Mouse (Mus musculus): ENCODE results near the gene Olfr96. TPM values are rescaled to one million over a fixed set of nuclear protein-coding genes. Genes with fewer than 3 reads are reported as not detected.

Olfr96 gene
- total RNA-seq, 1 experiment, result not detected

- no peak for DNase-seq (ENCODE audit: low read depth, low spot score)
- H3K4me3 ChIP-seq (ENCODE audit: insufficient read depth in 1 of 2, low read depth in 1 of 2, low read length in 2 of 2, poor library complexity in 1 of 2, severe bottlenecking in 1 of 2), result no peak overlapping the region
- TF ChIP-seq ZNF384 (IDR thresholded peaks at IDR 0.05; ENCODE audit: low read depth, low read length) (no peak), ZC3H11A (IDR thresholded peaks at IDR 0.05; ENCODE audit: borderline replicate concordance, low read depth, low read length) (peak; percentile 78), MAFK (IDR thresholded peaks at IDR 0.05; ENCODE audit: insufficient read depth, low read depth, low read length) (no peak), CHD2 (IDR thresholded peaks at IDR 0.05; ENCODE audit: low read depth, low read length) (no peak), HCFC1 (IDR thresholded peaks at IDR 0.05; ENCODE audit: borderline replicate concordance, insufficient read depth, low read length) (no peak)
- no peaks in the 10 kb centered on the region for H3K36me3 ChIP-seq (ENCODE audit: control insufficient read depth, insufficient read depth, low read length, poor library complexity, severe bottlenecking)
- in situ Hi-C loops (cut with MboI; ENCODE audit: low sequenced_read_pairs in 2 of 2, unreplicated experiment in 2 of 2), result no loop called here
- peaks cover 2 to 4% of the 10 kb centered on the region in 2 experiments; a peak in 1 of 4 replicates for H3K4me1 ChIP-seq (ENCODE audit: control insufficient read depth in 2 of 2, insufficient read depth in 2 of 2, low read length in 2 of 2, poor library complexity in 1 of 2)
- H3K27ac ChIP-seq (ENCODE audit: insufficient read depth, low read depth, low read length, poor library complexity, severe bottlenecking), result no peak overlapping the region
- H3K9me3 ChIP-seq (ENCODE audit: control insufficient read depth, insufficient read depth, low read depth, low read length), result no peaks in the 10 kb centered on the region
- no peak overlapping the region for H3K9ac ChIP-seq (ENCODE audit: insufficient read depth, low read depth, low read length, poor library complexity, severe bottlenecking)
Measured at GRCm38 (mm10) chr17:37250544-37250943, 30.6 kb downstream of the Olfr96 start.

- H3K9me3 ChIP-seq (ENCODE audit: control insufficient read depth, insufficient read depth, low read depth, low read length), result no peaks in the 10 kb centered on the region
- DNase-seq (ENCODE audit: low read depth, low spot score), result no peak
- H3K4me1 ChIP-seq (ENCODE audit: control insufficient read depth in 2 of 2, insufficient read depth in 2 of 2, low read length in 2 of 2, poor library complexity in 1 of 2), result no peaks in the 10 kb centered on the region
- no peak within 1 kb of the TSS for H3K9ac ChIP-seq (ENCODE audit: insufficient read depth, low read depth, low read length, poor library complexity, severe bottlenecking)
- no peak within 1 kb of the TSS for H3K4me3 ChIP-seq (ENCODE audit: insufficient read depth in 1 of 2, low read depth in 1 of 2, low read length in 2 of 2, poor library complexity in 1 of 2, severe bottlenecking in 1 of 2)
- no peak for TF ChIP-seq ZC3H11A (IDR thresholded peaks at IDR 0.05; ENCODE audit: borderline replicate concordance, low read depth, low read length)
- TF ChIP-seq CHD2 (IDR thresholded peaks at IDR 0.05; ENCODE audit: low read depth, low read length), result no peak
- TF ChIP-seq ZNF384 (IDR thresholded peaks at IDR 0.05; ENCODE audit: low read depth, low read length), result no peak
- no peak for TF ChIP-seq HCFC1 (IDR thresholded peaks at IDR 0.05; ENCODE audit: borderline replicate concordance, insufficient read depth, low read length)
- no peak for TF ChIP-seq MAFK (IDR thresholded peaks at IDR 0.05; ENCODE audit: insufficient read depth, low read depth, low read length)
- in situ Hi-C loops (cut with MboI; ENCODE audit: low sequenced_read_pairs in 2 of 2, unreplicated experiment in 2 of 2), result no loop called here
- no peak within 1 kb of the TSS for H3K27ac ChIP-seq (ENCODE audit: insufficient read depth, low read depth, low read length, poor library complexity, severe bottlenecking)
- no peaks in the 10 kb centered on the region for H3K36me3 ChIP-seq (ENCODE audit: control insufficient read depth, insufficient read depth, low read length, poor library complexity, severe bottlenecking)
Measured at GRCm38 (mm10) chr17:37263626-37264025, 43.7 kb downstream of the Olfr96 start, which contains the start of gene Olfr98. Gene Olfr98 (minus strand): TSS chr17:37263749.

- Histone ChIP-seq H3K4me3 (ENCODE audit: insufficient read depth in 1 of 2, low read depth in 1 of 2, low read length in 2 of 2, poor library complexity in 1 of 2, severe bottlenecking in 1 of 2) (peak within 1 kb of the TSS; percentile 64), H3K9me3 (ENCODE audit: control insufficient read depth, insufficient read depth, low read depth, low read length) (no peaks in the 10 kb centered on the region), H3K27ac (ENCODE audit: insufficient read depth, low read depth, low read length, poor library complexity, severe bottlenecking) (no peak within 1 kb of the TSS), H3K36me3 (ENCODE audit: control insufficient read depth, insufficient read depth, low read length, poor library complexity, severe bottlenecking) (no peaks in the 10 kb centered on the region), H3K4me1 (ENCODE audit: control insufficient read depth in 2 of 2, insufficient read depth in 2 of 2, low read length in 2 of 2, poor library complexity in 1 of 2) (peaks cover 0 to 2% of the 10 kb centered on the region in 2 experiments; a peak in 1 of 4 replicates), H3K9ac (ENCODE audit: insufficient read depth, low read depth, low read length, poor library complexity, severe bottlenecking) (peak within 1 kb of the TSS; percentile 22)
- TF ChIP-seq CHD2 (IDR thresholded peaks at IDR 0.05; ENCODE audit: low read depth, low read length), result peak; percentile 98
- TF ChIP-seq MAFK (IDR thresholded peaks at IDR 0.05; ENCODE audit: insufficient read depth, low read depth, low read length), result no peak
- TF ChIP-seq HCFC1 (IDR thresholded peaks at IDR 0.05; ENCODE audit: borderline replicate concordance, insufficient read depth, low read length), result no peak
- TF ChIP-seq ZNF384 (IDR thresholded peaks at IDR 0.05; ENCODE audit: low read depth, low read length), result no peak
- TF ChIP-seq ZC3H11A (IDR thresholded peaks at IDR 0.05; ENCODE audit: borderline replicate concordance, low read depth, low read length), result 0 out of 2 replicates have a peak, but pooled peaks have one; percentile 32
- in situ Hi-C loops (cut with MboI; ENCODE audit: low sequenced_read_pairs in 2 of 2, unreplicated experiment in 2 of 2), result no loop called here
- DNase-seq (ENCODE audit: low read depth, low spot score), result peak; percentile 89
Measured at GRCm38 (mm10) chr17:37270058-37270701, 50.2 kb downstream of the Olfr96 start, which contains the start of gene H2-M3. Gene H2-M3 (plus strand): TSS chr17:37270220.

- H3K4me1 ChIP-seq (ENCODE audit: control insufficient read depth in 2 of 2, insufficient read depth in 2 of 2, low read length in 2 of 2, poor library complexity in 1 of 2), result peaks cover 0 to 2% of the 10 kb centered on the region in 2 experiments; a peak in 1 of 4 replicates
- H3K27ac ChIP-seq (ENCODE audit: insufficient read depth, low read depth, low read length, poor library complexity, severe bottlenecking), result no peak overlapping the region
- peak overlapping the region; percentile 64 for H3K4me3 ChIP-seq (ENCODE audit: insufficient read depth in 1 of 2, low read depth in 1 of 2, low read length in 2 of 2, poor library complexity in 1 of 2, severe bottlenecking in 1 of 2)
- TF ChIP-seq CHD2 (IDR thresholded peaks at IDR 0.05; ENCODE audit: low read depth, low read length), result no peak
- no peak for TF ChIP-seq HCFC1 (IDR thresholded peaks at IDR 0.05; ENCODE audit: borderline replicate concordance, insufficient read depth, low read length)
- TF ChIP-seq MAFK (IDR thresholded peaks at IDR 0.05; ENCODE audit: insufficient read depth, low read depth, low read length), result no peak
- TF ChIP-seq ZC3H11A (IDR thresholded peaks at IDR 0.05; ENCODE audit: borderline replicate concordance, low read depth, low read length), result no peak
- no peaks in the 10 kb centered on the region for H3K9me3 ChIP-seq (ENCODE audit: control insufficient read depth, insufficient read depth, low read depth, low read length)
- H3K36me3 ChIP-seq (ENCODE audit: control insufficient read depth, insufficient read depth, low read length, poor library complexity, severe bottlenecking), result no peaks in the 10 kb centered on the region
- DNase-seq (ENCODE audit: low read depth, low spot score), result no peak
- in situ Hi-C loops (cut with MboI; ENCODE audit: low sequenced_read_pairs in 2 of 2, unreplicated experiment in 2 of 2), result no loop called here
- no peak overlapping the region for H3K9ac ChIP-seq (ENCODE audit: insufficient read depth, low read depth, low read length, poor library complexity, severe bottlenecking)
Measured at GRCm38 (mm10) chr17:37270702-37271092, 50.8 kb downstream of the Olfr96 start.

All from ES-E14 (cell line).